Mouse (Mus musculus) hindbrain, postnatal 0 days (tissue): ENCODE data around the gene Ap3b1. TPM values are rescaled to one million over a fixed set of nuclear protein-coding genes. Genes with fewer than 3 reads are reported as not detected.

ENCODE experiments used
- ATAC-seq: fragments of 200-750 bp; cut with Nextera tagmentation; 2 replicates; pipeline ENCODE4 v1.8.0; 2017; ENCODE audit warnings: mild to moderate bottlenecking, moderate TSS enrichment, moderate library complexity
- DNase-seq: peaks from one replicate; pipeline ENCODE4 v3.0.0-alpha.2; 2015; ENCODE audit warnings: low spot score
- H3K27ac ChIP-seq: fragments of 300-500 bp; sonication (generic); 2 replicates; pipeline ENCODE4 v1.5.1; 2014; ENCODE audit warnings: mild to moderate bottlenecking
- H3K27me3 ChIP-seq: fragments of 300-500 bp; sonication (generic); 2 replicates; pipeline ENCODE4 v1.6.1; 2014; ENCODE audit warnings: low read length, mixed read lengths; ENCODE audit not compliant: insufficient read depth
- H3K36me3 ChIP-seq: fragments of 300-500 bp; sonication (generic); 2 replicates; pipeline ENCODE4 v1.6.1; 2014; ENCODE audit warnings: low read length, mixed read lengths; ENCODE audit not compliant: insufficient read depth
- H3K4me1 ChIP-seq: fragments of 300-500 bp; sonication (generic); 2 replicates; pipeline ENCODE4 v1.6.1; 2014; ENCODE audit warnings: antibody characterized with exemption, low read length, mixed read lengths; ENCODE audit not compliant: insufficient read depth
- H3K4me2 ChIP-seq: fragments of 300-500 bp; sonication (generic); 2 replicates; pipeline ENCODE4 v1.6.1; 2014; ENCODE audit warnings: low read depth, mild to moderate bottlenecking, low read length, moderate library complexity, mixed read lengths
- H3K4me3 ChIP-seq: fragments of 300-500 bp; sonication (generic); 2 replicates; pipeline ENCODE4 v1.5.1; 2014; ENCODE audit warnings: low read length
- H3K9ac ChIP-seq: fragments of 300-500 bp; sonication (generic); replicated peaks from 2 replicates; pipeline ENCODE4 v1.6.1; 2014; ENCODE audit warnings: mild to moderate bottlenecking, low read length, moderate library complexity, mixed read lengths
- H3K9me3 ChIP-seq: fragments of 300-500 bp; sonication (generic); 2 replicates; pipeline ENCODE4 v1.6.1; 2016; ENCODE audit warnings: low read length, mixed read lengths
- CTCF ChIP-seq: IDR thresholded peaks from 2 replicates; pipeline ENCODE4 v1.5.1; 2016; ENCODE audit warnings: antibody characterized with exemption, control low read depth, low read depth
- WGBS: fragments of 180-500 bp; shearing (Covaris S2); extraction: QIAGEN DNeasy Blood & Tissue Kit; methylation state at CpG from one replicate; pipeline ENCODE4 v1.1.7; 2014; 5-methylcytosine and 5-hydroxymethylcytosine counted together
- polyA plus RNA-seq: library from polyadenylated mRNA; unstranded; fragments of >200 nt; fragmentation: Nextera tagmentation; extraction: Ambion mirVana; gene quantifications from 2 replicates; pipeline ENCODE4 v1.2.1, GENCODE M21; 2015
- total RNA-seq: library from RNA; depleted of rRNA; stranded (reverse); fragments of >200 nt; gene quantifications from 2 replicates; pipeline ENCODE4 v1.2.3, GENCODE M21; 2014

The Ap3b1 gene
- total and polyA plus RNA-seq, 2 experiments from 2014 or later = 16.9 to 23.4 TPM

DNA sequence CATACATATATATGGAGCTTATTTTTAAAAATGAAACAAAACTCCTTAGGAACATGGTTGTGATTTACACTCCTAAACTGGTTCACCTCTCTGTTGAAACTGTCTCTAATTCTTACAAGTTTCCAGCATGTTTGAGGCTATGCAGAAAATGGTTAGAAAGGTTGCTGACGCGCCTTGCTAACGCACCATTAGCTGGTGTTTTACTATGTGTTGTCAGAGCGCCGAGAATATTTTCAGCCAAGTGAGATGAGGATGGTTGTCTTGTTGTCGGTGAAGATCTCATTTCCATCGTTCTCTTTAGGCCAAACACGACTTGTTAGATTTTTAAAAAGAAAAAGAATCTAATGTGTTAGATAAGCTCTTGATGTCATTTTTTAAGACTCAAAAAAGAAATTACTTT is 205.1 kb downstream of the Ap3b1 start:
- no peak for DNase-seq
- no peak for ATAC-seq
- WGBS = 71% methylated on average over 8 of the region's 8 CpGs
- TF ChIP-seq CTCF = no peak
- no peaks in the 10 kb centered on the region for H3K36me3 ChIP-seq
- no peak overlapping the region for H3K4me3 ChIP-seq
- no peak overlapping the region for H3K9ac ChIP-seq
- H3K9me3 ChIP-seq = no peaks in the 10 kb centered on the region
- H3K27me3 ChIP-seq = peaks cover 6% of the 10 kb centered on the region; the same call in 1 of the 2 replicates
- no peaks in the 10 kb centered on the region for H3K4me1 ChIP-seq
- H3K27ac ChIP-seq = no peak overlapping the region
- H3K4me2 ChIP-seq = no peak overlapping the region

DNA sequence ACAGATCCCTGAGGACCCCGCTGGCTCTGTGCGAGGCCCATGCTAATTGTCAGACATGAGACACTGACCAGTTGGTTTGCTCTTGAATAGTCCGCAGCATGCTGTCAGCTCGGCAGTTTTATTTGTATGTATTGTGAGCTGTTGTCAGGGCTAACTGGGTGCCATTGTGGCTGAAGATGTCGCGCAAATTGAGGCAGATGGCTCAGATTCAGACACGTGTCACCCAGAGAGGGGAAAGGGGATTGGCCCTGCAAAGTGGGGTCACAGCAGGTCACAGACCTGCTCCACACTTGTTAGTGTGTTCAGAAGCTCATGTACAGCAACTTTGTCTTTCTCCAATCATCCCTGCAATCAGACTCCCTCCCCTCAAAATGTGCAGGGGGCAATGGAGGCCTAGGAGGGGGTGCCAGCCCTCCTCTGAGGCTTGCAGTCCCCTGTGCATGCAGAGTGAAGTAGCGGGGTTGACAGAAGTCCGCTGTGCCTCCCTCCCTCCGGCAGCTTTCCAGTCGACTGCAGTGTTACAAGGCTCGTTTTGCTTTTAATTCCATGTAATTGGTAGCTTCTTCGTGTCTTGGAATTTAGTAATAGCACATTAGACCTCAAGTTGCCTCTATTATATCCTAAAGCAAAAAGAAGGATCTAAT is 205.7 kb downstream of the Ap3b1 start:
- no peak for DNase-seq
- Histone ChIP-seq H3K9me3 (no peaks in the 10 kb centered on the region), H3K4me1 (no peaks in the 10 kb centered on the region), H3K36me3 (no peaks in the 10 kb centered on the region), H3K9ac (no peak overlapping the region), H3K27ac (no peak overlapping the region), H3K27me3 (peaks cover 6% of the 10 kb centered on the region; the same call in 1 of the 2 replicates), H3K4me2 (no peak overlapping the region), H3K4me3 (no peak overlapping the region)
- TF ChIP-seq CTCF = no peak
- 29% methylated on average over 13 of the region's 13 CpGs for WGBS
- peak; percentile 50; the same call in 1 of the 2 replicates for ATAC-seq

DNA sequence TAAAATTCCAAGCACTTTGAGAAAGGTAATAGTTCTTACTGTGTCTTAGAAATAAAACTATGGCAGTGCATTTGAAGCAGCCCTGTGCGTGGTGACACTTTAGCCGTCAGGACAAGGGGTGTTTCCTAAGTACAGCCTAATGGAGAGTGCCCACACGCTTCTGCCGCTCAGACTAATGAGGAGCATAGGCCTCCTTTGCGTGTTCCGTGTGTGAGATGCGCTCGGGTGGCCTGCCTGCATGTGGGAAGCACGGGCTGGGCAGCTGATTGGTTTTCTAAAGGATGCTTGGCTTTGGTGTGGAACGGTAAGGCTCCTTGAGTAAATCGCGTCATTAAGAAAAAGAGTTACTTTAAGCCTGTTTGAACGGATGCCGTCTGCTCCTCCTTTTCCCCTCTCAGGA is 206.4 kb downstream of the Ap3b1 start:
- DNase-seq (no peak), ATAC-seq (no peak)
- WGBS = 87% methylated on average over 14 of the region's 14 CpGs

DNA sequence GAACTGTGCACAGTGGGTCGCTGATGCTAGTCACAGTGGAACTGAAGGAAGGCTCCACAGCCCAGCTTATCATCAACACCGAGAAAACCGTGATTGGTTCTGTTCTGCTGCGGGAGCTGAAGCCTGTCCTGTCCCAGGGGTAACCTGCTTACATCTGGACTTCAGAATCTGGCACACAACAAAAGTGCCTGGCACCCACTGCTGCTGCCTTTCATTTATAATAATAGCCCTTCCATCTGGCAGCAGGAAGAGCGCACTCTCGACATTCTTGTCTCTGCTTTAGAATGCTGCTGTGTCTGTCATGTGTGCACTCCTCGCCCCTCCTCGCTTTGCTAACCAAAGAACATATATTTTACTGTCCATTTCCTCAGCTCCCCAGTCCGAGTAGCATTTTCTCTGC is 206.9 kb downstream of the Ap3b1 start:
- Histone ChIP-seq H3K4me3 (no peak overlapping the region), H3K27ac (no peak overlapping the region), H3K4me1 (no peaks in the 10 kb centered on the region), H3K4me2 (no peak overlapping the region), H3K36me3 (no peaks in the 10 kb centered on the region), H3K27me3 (peaks cover 7% of the 10 kb centered on the region; the same call in 1 of the 2 replicates), H3K9ac (no peak overlapping the region), H3K9me3 (no peaks in the 10 kb centered on the region)
- DNase-seq (no peak), ATAC-seq (no peak)
- no peak for TF ChIP-seq CTCF
- 66% methylated on average over 9 of the region's 9 CpGs for WGBS

More for the DNA sequence above, 206.4 kb downstream of the Ap3b1 start:
- H3K4me3 ChIP-seq = no peak overlapping the region
- peaks cover 6% of the 10 kb centered on the region; the same call in 1 of the 2 replicates for H3K27me3 ChIP-seq
- no peak overlapping the region for H3K9ac ChIP-seq
- no peaks in the 10 kb centered on the region for H3K36me3 ChIP-seq
- no peak for TF ChIP-seq CTCF
- H3K4me1 ChIP-seq = no peaks in the 10 kb centered on the region
- no peak overlapping the region for H3K4me2 ChIP-seq
- no peaks in the 10 kb centered on the region for H3K9me3 ChIP-seq
- no peak overlapping the region for H3K27ac ChIP-seq

DNA sequence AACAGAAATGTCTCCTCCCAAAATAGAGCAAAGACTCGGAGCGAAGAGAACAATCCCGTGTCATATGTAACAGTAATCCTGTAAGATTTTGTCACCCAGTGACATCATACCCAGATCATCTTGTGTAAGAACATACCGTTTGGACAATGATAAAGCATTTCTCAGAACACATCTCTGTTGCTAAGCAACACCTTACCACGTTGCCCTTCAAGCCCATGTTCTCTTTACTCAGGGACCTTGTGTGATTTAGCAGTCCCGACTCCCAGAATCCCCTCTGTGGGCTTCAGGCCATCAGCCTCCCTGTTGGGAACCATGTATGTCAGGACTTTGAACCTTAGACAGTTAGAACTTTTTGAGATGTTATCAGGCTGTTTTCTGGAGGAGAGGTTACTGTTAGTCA is 209.0 kb downstream of the Ap3b1 start:
- Histone ChIP-seq H3K9ac (no peak overlapping the region), H3K27ac (no peak overlapping the region), H3K4me1 (no peaks in the 10 kb centered on the region), H3K9me3 (no peaks in the 10 kb centered on the region), H3K36me3 (no peaks in the 10 kb centered on the region), H3K27me3 (peaks cover 6% of the 10 kb centered on the region; the same call in 1 of the 2 replicates), H3K4me3 (no peak overlapping the region), H3K4me2 (no peak overlapping the region)
- no peak for DNase-seq
- no peak for ATAC-seq
- TF ChIP-seq CTCF = no peak
- WGBS = 61% methylated on average over 6 of the region's 6 CpGs

DNA sequence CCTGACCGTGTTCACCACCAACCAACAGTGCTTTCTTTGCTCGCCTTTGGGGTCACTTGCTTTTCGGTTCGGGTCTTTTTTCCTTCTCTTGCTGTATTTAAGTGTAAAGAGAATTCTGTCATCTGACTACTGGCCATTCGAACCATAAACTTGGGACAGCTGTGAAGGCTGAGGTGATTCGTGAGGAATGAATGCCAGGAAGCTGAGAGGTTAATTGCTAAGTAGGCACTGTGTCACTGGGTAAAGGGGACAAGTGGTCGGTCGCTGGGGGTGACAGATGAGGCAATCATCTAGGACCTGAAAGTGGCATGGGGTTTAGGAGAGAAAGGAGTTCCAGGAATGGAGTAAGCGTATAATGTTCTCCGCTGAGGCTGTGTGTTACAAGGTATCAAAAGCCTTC is 212.2 kb downstream of the Ap3b1 start:
- H3K27me3 ChIP-seq = peaks cover 12% of the 10 kb centered on the region
- no peak overlapping the region for H3K4me3 ChIP-seq
- WGBS = 88% methylated on average over 10 of the region's 10 CpGs
- ATAC-seq = no peak
- no peaks in the 10 kb centered on the region for H3K9me3 ChIP-seq
- H3K27ac ChIP-seq = no peak overlapping the region
- DNase-seq = no peak
- H3K9ac ChIP-seq = no peak overlapping the region
- 0 out of 2 replicates have a peak, but pooled peaks cover 5% of the 10 kb centered on the region for H3K4me1 ChIP-seq
- no peak overlapping the region for H3K4me2 ChIP-seq
- no peaks in the 10 kb centered on the region for H3K36me3 ChIP-seq
- no peak for TF ChIP-seq CTCF

DNA sequence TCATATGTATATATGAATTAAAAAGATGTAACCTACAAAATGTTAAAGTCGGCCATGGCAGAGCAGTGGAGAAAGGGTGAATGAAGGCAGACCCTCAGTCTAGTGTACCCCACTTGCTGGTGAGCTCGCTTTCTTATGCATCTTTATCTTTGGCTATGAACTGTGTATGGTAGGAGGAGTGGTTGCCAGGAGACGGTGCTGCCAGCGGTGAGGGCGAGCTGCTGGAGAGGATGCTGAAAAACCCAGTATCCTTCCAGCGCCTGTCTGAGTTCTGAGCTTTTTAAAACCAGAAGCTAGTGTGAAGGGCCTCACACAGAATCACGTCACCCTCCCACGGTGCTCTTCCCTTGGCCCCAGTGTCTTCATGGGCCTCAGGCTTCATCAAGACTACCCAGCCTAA is 214.6 kb downstream of the Ap3b1 start:
- 65% methylated on average over 8 of the region's 8 CpGs for WGBS
- H3K27ac ChIP-seq = no peak overlapping the region
- H3K27me3 ChIP-seq = peaks cover 15% of the 10 kb centered on the region
- H3K9ac ChIP-seq = no peak overlapping the region
- no peak overlapping the region for H3K4me2 ChIP-seq
- H3K9me3 ChIP-seq = no peaks in the 10 kb centered on the region
- no peak for TF ChIP-seq CTCF
- DNase-seq (no peak), ATAC-seq (no peak)
- H3K4me1 ChIP-seq = 0 out of 2 replicates have a peak, but pooled peaks cover 10% of the 10 kb centered on the region
- no peak overlapping the region for H3K4me3 ChIP-seq
- H3K36me3 ChIP-seq = no peaks in the 10 kb centered on the region
